Mouse (Mus musculus): Measurements from ENCODE around the gene Hsd17b14. TPM values are rescaled to one million over a fixed set of nuclear protein-coding genes. Genes with fewer than 3 reads are reported as not detected.
A peak's percentile ranks its signal among the peaks of the same experiment; 100 is the strongest.

The Hsd17b14 gene
- polyA plus RNA-seq, 1 experiment = not detected

- no peaks in the 10 kb centered on the region for H3K4me1 ChIP-seq (ENCODE audit: control insufficient read depth, insufficient read depth, low read length)
- peak; percentile 59 for TF ChIP-seq CTCF (IDR thresholded peaks at IDR 0.05; ENCODE audit: insufficient read depth, low read depth, low read length)
- no peak for TF ChIP-seq POLR2A (IDR thresholded peaks at IDR 0.05; ENCODE audit: insufficient read depth, low read depth, low read length)
- no peak overlapping the region for H3K27ac ChIP-seq (ENCODE audit: insufficient read depth, low read depth, low read length)
- no peak overlapping the region for H3K4me3 ChIP-seq (ENCODE audit: insufficient read depth, low read depth, low read length)
- WGBS = 18% methylated on average over 17 of the region's 17 CpGs
These were observed 6.3 kb downstream of the Hsd17b14 start for GRCm38 (mm10) chr7:45560843-45561623.

GRCm38 (mm10) chr7:45561624-45562520 lies 7.2 kb downstream of the Hsd17b14 start:
- H3K4me1 ChIP-seq (ENCODE audit: control insufficient read depth, insufficient read depth, low read length) = no peaks in the 10 kb centered on the region
- no peak overlapping the region for H3K27ac ChIP-seq (ENCODE audit: insufficient read depth, low read depth, low read length)
- 58% methylated on average over 12 of the region's 12 CpGs for WGBS
- H3K4me3 ChIP-seq (ENCODE audit: insufficient read depth, low read depth, low read length) = no peak overlapping the region
- TF ChIP-seq POLR2A (IDR thresholded peaks at IDR 0.05; ENCODE audit: insufficient read depth, low read depth, low read length) = no peak
- no peak for TF ChIP-seq CTCF (IDR thresholded peaks at IDR 0.05; ENCODE audit: insufficient read depth, low read depth, low read length)

GRCm38 (mm10) chr7:45564811-45565210 lies 10.1 kb downstream of the Hsd17b14 start:
- no peak overlapping the region for H3K4me3 ChIP-seq (ENCODE audit: insufficient read depth, low read depth, low read length)
- peaks cover 4% of the 10 kb centered on the region for H3K4me1 ChIP-seq (ENCODE audit: control insufficient read depth, insufficient read depth, low read length)
- H3K27ac ChIP-seq (ENCODE audit: insufficient read depth, low read depth, low read length) = no peak overlapping the region
- no peak for TF ChIP-seq CTCF (IDR thresholded peaks at IDR 0.05; ENCODE audit: insufficient read depth, low read depth, low read length)
- TF ChIP-seq POLR2A (IDR thresholded peaks at IDR 0.05; ENCODE audit: insufficient read depth, low read depth, low read length) = no peak
- WGBS = 82% methylated on average over 2 of the region's 2 CpGs

- Histone ChIP-seq H3K4me1 (ENCODE audit: control insufficient read depth, insufficient read depth, low read length) (peaks cover 4% of the 10 kb centered on the region), H3K4me3 (ENCODE audit: insufficient read depth, low read depth, low read length) (no peak overlapping the region), H3K27ac (ENCODE audit: insufficient read depth, low read depth, low read length) (no peak overlapping the region)
- WGBS = 93% methylated on average over 9 of the region's 9 CpGs
- no peak for TF ChIP-seq POLR2A (IDR thresholded peaks at IDR 0.05; ENCODE audit: insufficient read depth, low read depth, low read length)
- TF ChIP-seq CTCF (IDR thresholded peaks at IDR 0.05; ENCODE audit: insufficient read depth, low read depth, low read length) = no peak
These were observed 10.8 kb downstream of the Hsd17b14 start for GRCm38 (mm10) chr7:45565446-45565845.

- Histone ChIP-seq H3K27ac (ENCODE audit: insufficient read depth, low read depth, low read length) (0 out of 2 replicates have a peak overlapping the region, but pooled peaks have one; percentile 60), H3K4me3 (ENCODE audit: insufficient read depth, low read depth, low read length) (no peak overlapping the region), H3K4me1 (ENCODE audit: control insufficient read depth, insufficient read depth, low read length) (peaks cover 7% of the 10 kb centered on the region)
- TF ChIP-seq CTCF (IDR thresholded peaks at IDR 0.05; ENCODE audit: insufficient read depth, low read depth, low read length) (no peak), POLR2A (IDR thresholded peaks at IDR 0.05; ENCODE audit: insufficient read depth, low read depth, low read length) (no peak)
- WGBS = 71% methylated on average over 8 of the region's 8 CpGs
These were observed 12.6 kb downstream of the Hsd17b14 start for GRCm38 (mm10) chr7:45567112-45567779.

- Histone ChIP-seq H3K4me1 (ENCODE audit: control insufficient read depth, insufficient read depth, low read length) (peaks cover 7% of the 10 kb centered on the region), H3K27ac (ENCODE audit: insufficient read depth, low read depth, low read length) (peak overlapping the region; percentile 60), H3K4me3 (ENCODE audit: insufficient read depth, low read depth, low read length) (peak overlapping the region; percentile 56)
- 2% methylated on average over 24 of the region's 24 CpGs for WGBS
- TF ChIP-seq POLR2A (IDR thresholded peaks at IDR 0.05; ENCODE audit: insufficient read depth, low read depth, low read length) (no peak), CTCF (IDR thresholded peaks at IDR 0.05; ENCODE audit: insufficient read depth, low read depth, low read length) (no peak)
These were observed 13.3 kb downstream of the Hsd17b14 start for GRCm38 (mm10) chr7:45567780-45568516.

- H3K4me3 ChIP-seq (ENCODE audit: insufficient read depth, low read depth, low read length) = 0 out of 2 replicates have a peak overlapping the region, but pooled peaks have one; percentile 56
- peaks cover 7% of the 10 kb centered on the region for H3K4me1 ChIP-seq (ENCODE audit: control insufficient read depth, insufficient read depth, low read length)
- 74% methylated on average over 10 of the region's 10 CpGs for WGBS
- H3K27ac ChIP-seq (ENCODE audit: insufficient read depth, low read depth, low read length) = peak overlapping the region; percentile 23; the same call in 1 of the 2 replicates
- TF ChIP-seq POLR2A (IDR thresholded peaks at IDR 0.05; ENCODE audit: insufficient read depth, low read depth, low read length) (no peak), CTCF (IDR thresholded peaks at IDR 0.05; ENCODE audit: insufficient read depth, low read depth, low read length) (no peak)
These were observed 14.1 kb downstream of the Hsd17b14 start for GRCm38 (mm10) chr7:45568601-45569473.
